Mouse (Mus musculus) gastrocnemius, postnatal 36 days (tissue): ENCODE data around the gene Akap13. TPM values are rescaled to one million over a fixed set of nuclear protein-coding genes. Genes with fewer than 3 reads are reported as not detected.

Experiments used
- DNase-seq, 2 experiments: peaks; one replicate each; pipeline ENCODE4 v3.0.0; 2022
- intact Hi-C: fragments of 180-260 bp; cut with DNase I; formaldehyde crosslinking; loops from one replicate; pipeline ENCODE4 v1.15.1; 2025
- total RNA-seq, 2 experiments: library from RNA; stranded (reverse); gene quantifications; 2 replicates each; pipeline ENCODE4 v1.2.3; 2021

Gene Akap13
- total RNA-seq, 2 experiments from 2014 or later: 47.3 to 70.7 TPM

DNA sequence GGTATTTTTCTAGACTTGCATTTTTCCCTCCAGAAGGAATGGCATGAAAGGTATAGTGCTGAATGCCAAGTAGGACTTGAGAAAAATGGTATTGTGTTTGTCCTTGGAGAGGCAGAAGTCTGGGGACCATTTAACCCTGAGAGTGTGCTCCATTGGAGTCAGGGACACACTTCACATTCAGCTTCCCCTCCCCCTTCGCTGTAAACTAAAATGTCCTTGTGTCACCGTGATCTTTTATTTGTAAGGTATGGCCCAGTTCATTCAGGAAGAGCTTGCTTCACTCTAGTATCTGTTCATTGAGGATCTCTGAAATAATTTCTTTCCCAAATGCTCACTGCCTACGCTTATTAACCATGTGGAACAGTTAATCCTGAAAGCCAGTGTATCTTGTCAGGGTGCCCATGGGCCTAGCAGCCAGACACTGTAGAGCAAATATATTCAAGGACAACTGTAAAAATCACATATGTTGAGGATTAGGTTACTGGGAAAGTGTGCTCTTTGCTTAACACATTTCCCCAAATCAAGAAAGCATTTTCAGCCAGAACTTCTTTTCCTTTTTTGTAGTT is 165.1 kb downstream of the Akap13 start:
- intact Hi-C loops: no loop called here
- DNase-seq: no peak

DNA sequence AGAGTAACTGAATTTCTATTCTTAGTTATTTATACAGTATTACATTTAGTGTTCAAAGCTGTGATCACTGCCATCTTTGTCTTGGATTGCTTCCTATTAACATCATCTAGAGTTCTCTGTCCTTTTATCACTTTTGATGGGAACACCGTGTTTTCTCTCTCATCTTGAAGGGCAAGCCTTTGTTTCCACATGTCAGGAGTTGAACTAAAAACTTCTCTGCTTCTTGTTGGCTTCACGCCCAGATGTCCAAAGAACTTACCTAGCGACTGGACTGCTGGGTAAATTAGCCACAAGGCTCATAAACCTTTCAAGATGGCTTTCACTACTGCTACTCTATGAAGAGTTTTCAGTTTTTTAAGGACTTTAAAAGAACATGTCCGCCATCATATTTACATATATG is 165.6 kb downstream of the Akap13 start:
- intact Hi-C loops: no loop called here
- DNase-seq: no peak

DNA sequence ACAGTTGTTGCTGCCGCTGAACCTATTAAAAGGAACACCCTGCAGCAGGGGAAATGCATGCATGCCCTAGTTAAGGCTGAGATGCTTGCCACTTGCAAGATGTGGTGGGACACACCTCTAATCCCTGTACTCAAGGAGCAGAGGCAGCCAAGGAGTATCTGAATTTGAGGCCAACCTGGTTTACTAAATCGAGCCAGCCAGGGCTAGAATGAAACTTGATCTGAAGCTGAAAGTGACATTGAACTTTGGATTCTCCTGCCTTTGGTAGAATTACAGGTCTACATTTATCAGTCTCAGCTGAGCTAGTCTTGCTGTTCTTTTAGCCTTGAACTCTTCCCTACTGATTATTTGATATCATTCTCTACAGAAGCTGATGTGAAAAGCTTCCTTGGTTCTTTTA is 172.5 kb downstream of the Akap13 start:
- no peak for DNase-seq
- intact Hi-C loops: no loop called here

GRCm38 (mm10) chr7:75629669-75630068 is 174.3 kb downstream of the Akap13 start:
- no peak for DNase-seq
- intact Hi-C loops: no loop called here

DNA sequence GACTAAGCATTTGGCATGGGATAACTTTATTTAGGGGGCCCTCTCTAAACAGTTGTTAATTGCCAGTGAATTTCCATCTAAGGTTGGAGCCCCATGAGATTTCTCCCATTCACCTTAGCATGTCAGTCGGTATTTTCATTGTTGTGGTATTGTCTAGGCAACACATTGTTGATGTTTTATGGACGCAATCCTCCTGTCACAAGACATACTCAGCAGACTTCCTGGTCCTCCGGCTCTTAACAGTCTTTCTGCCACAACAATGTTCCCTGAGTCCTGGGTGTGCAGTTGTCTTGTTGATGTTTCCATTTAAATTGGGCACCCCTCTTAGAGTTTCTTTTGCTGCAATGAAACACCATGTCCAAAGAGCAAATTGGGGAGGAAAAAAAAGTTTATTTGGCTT is 177.6 kb downstream of the Akap13 start:
- no peak for DNase-seq
- intact Hi-C loops: no loop called here

GRCm38 (mm10) chr7:75633393-75633792 is 178.1 kb downstream of the Akap13 start:
- intact Hi-C loops: no loop called here
- DNase-seq: no peak

DNA sequence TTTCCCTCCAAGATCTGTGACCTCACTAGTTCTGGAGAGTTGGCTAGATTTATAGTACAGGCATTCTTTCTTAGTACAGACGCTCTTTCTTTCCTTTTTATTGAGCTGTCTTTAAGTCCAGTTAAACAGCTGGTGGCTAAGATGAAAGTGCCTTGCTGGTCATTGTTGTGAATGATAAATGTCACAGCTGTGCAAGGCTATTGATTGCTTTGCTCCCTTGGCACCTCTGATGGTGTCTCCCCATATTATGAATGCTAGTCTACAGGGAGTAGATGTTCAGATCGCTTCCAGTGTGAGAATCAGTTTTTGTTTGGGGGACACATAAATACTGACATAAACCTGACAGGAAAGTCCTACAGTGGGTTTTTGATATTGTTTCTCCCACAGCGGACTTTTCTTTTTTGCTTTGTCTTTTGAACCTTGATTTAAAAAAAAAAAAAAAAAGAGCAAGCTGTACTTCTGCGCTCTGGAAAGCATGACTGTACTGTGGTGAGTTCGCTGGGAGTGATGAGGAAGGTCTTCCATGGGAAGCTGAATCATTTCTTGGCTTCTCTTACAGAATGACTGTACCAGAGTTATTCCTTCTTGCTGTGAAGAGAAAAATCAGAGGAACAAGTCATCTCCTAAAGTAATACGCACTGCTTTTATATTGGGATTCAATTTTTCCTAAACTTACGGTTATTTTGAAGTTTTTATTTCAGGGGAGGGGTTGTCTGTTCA is 178.6 kb downstream of the Akap13 start:
- intact Hi-C loops: no loop called here
- DNase-seq: no peak

- intact Hi-C loops: loop anchor here (5.0 kb wide), 1 partner anchor 44 kb away; no protein-coding TSS in a partner anchor
- no peak for DNase-seq
These were observed 183.4 kb downstream of the Akap13 start for GRCm38 (mm10) chr7:75638769-75639168.

DNA sequence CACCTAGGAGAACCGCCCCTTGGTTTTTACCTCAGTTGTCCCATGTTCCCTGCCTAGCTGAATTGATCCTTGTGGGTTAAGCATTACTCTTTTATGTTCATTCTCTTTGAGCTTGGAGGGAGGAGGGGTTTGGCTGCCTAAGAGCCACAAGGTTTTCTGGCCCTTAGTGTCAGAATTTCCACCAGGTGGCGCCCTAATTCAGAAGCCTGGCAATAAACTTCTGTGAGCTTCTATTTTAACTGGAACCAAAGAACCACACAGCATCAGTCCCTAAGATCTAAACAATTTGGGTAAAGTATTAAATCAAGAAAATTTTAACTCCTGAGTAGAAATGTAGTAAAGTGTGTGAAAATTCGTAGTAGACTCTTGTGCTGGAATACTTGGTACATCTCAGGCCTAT is 184.2 kb downstream of the Akap13 start:
- intact Hi-C loops: loop anchor here (5.0 kb wide), 1 partner anchor 43 kb away; no protein-coding TSS in a partner anchor
- peak; percentile 51 to 80 for DNase-seq

DNA sequence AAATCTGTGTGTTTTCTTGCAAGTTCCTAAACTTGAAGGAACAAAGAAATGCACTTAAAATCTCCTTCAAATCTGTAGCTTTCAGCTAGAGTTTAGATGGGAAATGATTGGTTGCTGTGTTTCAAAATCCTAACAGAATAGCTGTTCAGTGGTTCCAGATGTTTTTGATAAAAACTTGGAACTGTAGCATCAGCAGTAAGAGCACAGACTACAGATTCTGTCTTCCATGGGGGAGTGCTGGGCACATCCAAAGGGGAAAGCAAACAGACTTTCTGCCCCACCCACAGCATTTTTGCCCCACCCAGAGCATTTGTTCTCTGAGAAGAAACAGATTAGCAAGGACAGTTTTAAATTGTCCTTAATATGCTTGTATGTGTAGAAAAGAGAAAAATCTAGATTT is 184.7 kb downstream of the Akap13 start:
- intact Hi-C loops: no loop called here
- peak; percentile 30 to 59 for DNase-seq

DNA sequence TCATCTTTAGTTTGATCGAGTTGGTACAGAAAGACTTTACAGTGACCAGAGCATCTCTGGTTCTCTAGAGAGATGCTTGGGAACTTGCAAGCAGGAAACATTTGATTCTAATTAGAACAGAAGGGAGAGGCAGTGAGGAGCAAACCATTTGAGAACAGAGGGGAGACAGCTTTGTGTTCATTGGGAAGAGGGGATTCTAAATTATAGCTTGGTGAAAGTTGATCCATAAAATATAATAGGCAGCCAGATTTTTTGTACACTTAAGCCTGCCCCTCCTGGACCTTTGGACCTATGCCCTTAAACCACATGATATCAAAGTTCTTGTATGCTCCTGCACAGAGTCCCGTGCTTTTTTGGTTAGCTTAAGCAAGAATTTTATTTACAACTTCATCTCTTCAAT is 185.3 kb downstream of the Akap13 start:
- DNase-seq: no peak
- intact Hi-C loops: no loop called here

- DNase-seq: no peak
- intact Hi-C loops: no loop called here
These were observed 186.3 kb downstream of the Akap13 start for GRCm38 (mm10) chr7:75641415-75642177.

DNA sequence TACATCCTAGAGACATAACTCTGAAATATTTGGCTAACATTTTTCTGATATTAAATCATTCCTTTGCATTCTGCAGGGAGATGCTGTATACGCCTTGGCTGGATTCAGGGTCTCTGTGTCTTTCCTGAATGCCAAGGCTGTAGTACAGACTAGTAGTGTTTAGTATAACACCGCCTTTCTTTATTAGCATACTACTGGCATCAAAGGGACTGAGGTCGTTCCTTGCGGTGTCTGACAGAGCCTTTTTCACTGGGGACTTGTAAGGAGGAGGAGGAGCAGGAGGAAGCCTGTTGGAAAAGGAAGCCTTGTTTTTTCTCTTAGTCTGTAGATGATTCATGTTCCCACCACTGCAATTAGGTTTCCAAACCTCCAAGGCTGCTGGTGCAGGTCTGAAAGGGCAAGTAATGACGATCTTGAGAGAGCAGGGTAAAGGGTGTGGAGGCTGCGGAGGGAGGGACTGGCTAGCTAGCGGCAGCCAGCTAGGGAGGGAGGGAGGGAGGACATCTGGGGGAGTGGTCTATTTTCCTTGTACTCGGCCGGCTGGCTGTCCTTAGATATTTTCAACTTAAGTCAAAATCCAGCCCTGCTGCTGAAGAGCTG is 186.9 kb downstream of the Akap13 start:
- intact Hi-C loops: no loop called here
- peak; percentile 27 to 50 for DNase-seq

GRCm38 (mm10) chr7:75642846-75643563 is 187.7 kb downstream of the Akap13 start:
- no peak for DNase-seq
- intact Hi-C loops: no loop called here

DNA sequence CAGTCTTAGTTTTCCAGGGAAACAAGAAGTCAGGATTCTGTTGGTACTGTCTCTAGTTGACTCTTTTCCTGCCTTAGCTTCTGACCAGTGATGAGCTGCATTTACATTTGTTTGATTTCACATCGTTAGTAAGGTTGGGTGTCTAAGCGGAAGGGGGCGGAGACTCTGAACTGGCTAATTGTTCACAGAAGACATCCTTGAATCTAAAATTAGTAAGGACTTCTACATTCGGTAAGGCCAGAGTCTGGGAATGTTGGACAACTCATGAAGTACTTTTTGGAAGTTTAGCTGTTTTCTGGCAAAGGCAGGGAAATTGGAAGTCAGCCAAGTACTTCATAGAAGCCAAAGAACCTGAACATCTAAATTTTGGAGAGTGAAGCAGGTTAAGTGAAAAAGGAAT is 188.7 kb downstream of the Akap13 start:
- intact Hi-C loops: no loop called here

GRCm38 (mm10) chr7:75644585-75644984 is 189.3 kb downstream of the Akap13 start:
- intact Hi-C loops: no loop called here
- no peak for DNase-seq

More for the DNA sequence above, 188.7 kb downstream of the Akap13 start:
- no peak for DNase-seq

DNA sequence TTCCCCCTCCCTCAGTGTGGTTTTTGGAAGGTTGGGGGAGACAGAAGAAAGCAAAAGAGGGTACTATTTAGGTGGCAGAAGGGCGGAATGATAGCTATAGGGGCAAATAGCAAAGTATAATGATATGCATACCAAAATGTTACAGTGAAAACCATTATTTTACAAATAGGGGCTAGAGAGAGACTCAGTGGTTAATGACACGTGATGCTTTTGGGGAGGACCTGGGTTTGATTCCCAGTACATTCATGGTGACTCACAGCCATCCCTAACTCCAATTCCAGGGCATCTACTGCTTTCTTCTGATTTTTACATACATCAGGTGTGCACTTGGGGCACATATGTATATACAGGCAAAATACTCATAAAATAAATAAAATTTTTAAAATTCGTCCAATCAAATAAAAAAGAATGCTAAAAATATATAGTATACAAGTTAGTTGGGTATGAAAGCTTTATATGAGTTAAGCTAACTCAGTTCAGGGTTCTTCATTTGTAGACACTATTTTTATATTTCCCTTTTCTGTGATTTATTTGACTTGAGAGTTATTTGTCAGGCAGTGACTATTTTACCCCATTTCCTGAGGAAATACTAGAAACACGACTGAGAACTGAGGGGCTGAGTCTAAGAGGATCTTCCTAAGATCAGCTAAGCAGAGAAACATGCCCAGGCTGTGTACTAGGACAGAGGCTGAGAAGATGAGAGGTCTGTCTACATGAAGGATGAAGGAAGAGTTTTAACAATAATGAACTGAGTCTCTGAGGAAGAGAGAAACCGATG is 190.0 kb downstream of the Akap13 start:
- DNase-seq: no peak
- intact Hi-C loops: no loop called here

GRCm38 (mm10) chr7:75648051-75648450 is 192.7 kb downstream of the Akap13 start:
- intact Hi-C loops: no loop called here
- no peak for DNase-seq

- DNase-seq: no peak
- intact Hi-C loops: no loop called here
These were observed 193.6 kb downstream of the Akap13 start for GRCm38 (mm10) chr7:75648961-75649360.

DNA sequence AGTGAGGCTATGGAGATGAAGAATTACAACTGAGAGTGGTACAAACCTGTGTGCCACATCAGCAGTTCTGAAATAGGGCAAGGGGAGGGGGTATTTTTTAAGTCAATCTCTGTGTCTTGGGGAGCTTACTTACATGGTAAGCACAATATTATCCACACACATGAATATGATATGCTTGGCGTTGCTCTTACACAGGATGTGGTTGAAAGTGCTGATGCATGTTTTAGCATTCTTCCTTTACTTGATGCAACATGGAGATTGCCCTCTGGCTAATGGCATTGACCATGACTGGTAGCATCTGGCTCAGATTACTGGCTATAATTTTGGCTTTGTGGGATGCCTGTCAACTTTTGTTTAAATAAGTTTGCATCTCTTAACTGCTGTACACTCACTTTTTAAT is 194.6 kb downstream of the Akap13 start:
- intact Hi-C loops: no loop called here
- DNase-seq: no peak
